Mouse (Mus musculus) kidney, embryonic 15.5 days (tissue): ENCODE results near the gene Hacl1. TPM values are rescaled to one million over a fixed set of nuclear protein-coding genes. Genes with fewer than 3 reads are reported as not detected.
"Not testable (repeated sequence)": the region's sequence is repeated elsewhere in the genome, so short reads cannot be mapped to it uniquely, and the experiment has no call there.

Experiments used
- ATAC-seq: fragments of 200-750 bp; cut with Nextera tagmentation; replicated peaks from 2 replicates; pipeline ENCODE4 v1.8.0; 2017; ENCODE audit warnings: moderate TSS enrichment; ENCODE audit not compliant: low FRiP score
- H3K27ac ChIP-seq: fragments of 300-500 bp; sonication (generic); 2 replicates; pipeline ENCODE4 v1.5.1; 2015; ENCODE audit warnings: mild to moderate bottlenecking, inconsistent platforms
- H3K27me3 ChIP-seq: fragments of 300-500 bp; sonication (generic); 2 replicates; pipeline ENCODE4 v1.6.1; 2015; ENCODE audit warnings: inconsistent platforms
- H3K36me3 ChIP-seq: fragments of 300-500 bp; sonication (generic); 2 replicates; pipeline ENCODE4 v1.6.1; 2015; ENCODE audit warnings: inconsistent platforms
- H3K4me1 ChIP-seq: fragments of 300-500 bp; sonication (generic); 2 replicates; pipeline ENCODE4 v1.6.1; 2015; ENCODE audit warnings: inconsistent platforms
- H3K4me2 ChIP-seq: fragments of 300-500 bp; sonication (generic); 2 replicates; pipeline ENCODE4 v1.6.1; 2015; ENCODE audit warnings: moderate library complexity, mild to moderate bottlenecking, inconsistent platforms
- H3K4me3 ChIP-seq: fragments of 300-500 bp; sonication (generic); replicated peaks from 2 replicates; pipeline ENCODE4 v1.5.1; 2015; ENCODE audit warnings: mild to moderate bottlenecking, inconsistent platforms
- H3K9ac ChIP-seq: fragments of 300-500 bp; sonication (generic); 2 replicates; pipeline ENCODE4 v1.6.1; 2015; ENCODE audit warnings: mild to moderate bottlenecking, inconsistent platforms
- H3K9me3 ChIP-seq: fragments of 300-500 bp; sonication (generic); replicated peaks from 2 replicates; pipeline ENCODE4 v1.6.1; 2016; ENCODE audit warnings: inconsistent platforms
- WGBS: fragments of 180-500 bp; shearing (Covaris S2); methylation state at CpG from one replicate; pipeline ENCODE4 v1.1.7; 2015; ENCODE audit warnings: mixed read lengths; 5-methylcytosine and 5-hydroxymethylcytosine counted together
- polyA plus RNA-seq: library from polyadenylated mRNA; unstranded; fragments of >200 nt; fragmentation: Nextera tagmentation; extraction: Ambion mirVana; gene quantifications from 2 replicates; pipeline ENCODE4 v1.2.1, GENCODE M21; 2015

Gene Hacl1
- polyA plus RNA-seq, 1 experiment from 2014 or later = 20.3 TPM

GRCm38 (mm10) chr14:31611986-31612385 lies 29.1 kb downstream of the Hacl1 start:
- Histone ChIP-seq H3K4me1 (peaks cover 2% of the 10 kb centered on the region; the same call in 1 of the 2 replicates), H3K4me2 (no peak overlapping the region), H3K27ac (no peak overlapping the region), H3K36me3 (0 out of 2 replicates have a peak, but pooled peaks cover 3% of the 10 kb centered on the region), H3K9me3 (no peaks in the 10 kb centered on the region), H3K4me3 (no peak overlapping the region), H3K27me3 (no peaks in the 10 kb centered on the region), H3K9ac (no peak overlapping the region)
- no peak for ATAC-seq
- 63% methylated on average over 4 of the region's 4 CpGs for WGBS

DNA sequence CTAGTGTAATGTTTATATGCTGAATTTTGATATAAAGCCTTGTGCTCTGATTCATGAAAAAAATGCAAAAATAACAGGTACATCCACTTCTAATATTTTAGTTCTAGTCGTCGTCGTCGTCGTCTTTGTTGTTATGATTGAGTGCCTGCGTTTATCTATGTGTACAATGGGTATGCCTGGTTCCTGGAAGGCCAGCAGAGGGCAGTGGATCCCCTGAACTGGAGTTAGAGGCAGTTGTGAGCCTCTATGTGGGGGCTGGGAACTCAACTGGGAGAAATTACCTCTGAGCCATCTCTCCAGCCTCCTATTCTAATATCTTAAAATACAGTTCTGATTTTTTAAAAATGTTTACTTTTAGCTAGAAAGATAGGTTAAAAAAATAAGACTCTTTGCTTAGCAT lies 35.6 kb downstream of the Hacl1 start:
- Histone ChIP-seq H3K9ac (no peak overlapping the region), H3K27me3 (no peaks in the 10 kb centered on the region), H3K36me3 (no peaks in the 10 kb centered on the region), H3K4me1 (no peaks in the 10 kb centered on the region), H3K27ac (no peak overlapping the region), H3K9me3 (no peaks in the 10 kb centered on the region), H3K4me3 (no peak overlapping the region), H3K4me2 (no peak overlapping the region)
- ATAC-seq = no peak
- 62% methylated on average over 6 of the region's 6 CpGs for WGBS

- Histone ChIP-seq H3K4me1 (no peaks in the 10 kb centered on the region), H3K9me3 (no peaks in the 10 kb centered on the region), H3K4me3 (no peak overlapping the region), H3K4me2 (no peak overlapping the region), H3K36me3 (no peaks in the 10 kb centered on the region), H3K9ac (no peak overlapping the region), H3K27ac (no peak overlapping the region), H3K27me3 (no peaks in the 10 kb centered on the region)
- no peak for ATAC-seq
- 69% methylated on average over 5 of the region's 5 CpGs for WGBS
These were observed 36.2 kb downstream of the Hacl1 start for GRCm38 (mm10) chr14:31604916-31605315.

- not testable (repeated sequence) for ATAC-seq, H3K36me3 ChIP-seq, H3K27me3 ChIP-seq, H3K9me3 ChIP-seq, H3K27ac ChIP-seq, H3K4me2 ChIP-seq, H3K4me1 ChIP-seq, H3K9ac ChIP-seq, H3K4me3 ChIP-seq
- 86% methylated on average over 6 of the region's 6 CpGs for WGBS
These were observed 38.5 kb downstream of the Hacl1 start for GRCm38 (mm10) chr14:31602616-31602979.

DNA sequence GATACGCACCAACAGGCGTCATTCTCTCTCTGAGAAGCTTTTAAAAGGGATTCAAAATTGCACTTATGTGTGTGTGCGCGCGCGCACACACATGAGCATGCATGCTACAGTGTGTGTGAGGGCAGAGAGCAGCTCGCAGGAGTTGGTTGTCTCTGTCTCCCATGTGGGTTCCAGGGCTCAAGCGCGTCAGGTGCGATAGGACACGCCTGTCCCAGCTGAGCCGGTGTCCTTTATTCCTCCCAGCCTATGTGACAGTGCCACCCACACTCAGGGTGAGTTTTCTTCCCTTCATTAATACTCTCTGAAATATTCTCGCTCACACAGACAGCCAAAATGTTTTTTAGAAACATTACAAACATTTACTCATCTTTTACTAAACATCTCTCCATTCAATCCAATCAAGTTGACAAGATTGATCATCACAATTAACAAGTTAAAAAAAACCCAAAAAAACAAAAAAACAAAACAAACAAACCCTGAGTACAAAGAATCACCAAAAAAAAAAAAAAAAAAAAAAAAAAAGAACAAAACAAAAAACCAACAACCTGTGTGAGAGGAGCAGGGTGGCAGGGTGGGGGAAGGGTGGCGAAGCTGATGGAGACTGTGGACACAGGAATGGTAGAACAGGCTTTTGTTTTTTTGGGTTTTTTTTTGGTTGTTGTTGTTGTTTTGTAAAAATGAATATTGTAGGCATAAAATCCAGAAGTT lies 39.0 kb downstream of the Hacl1 start:
- no peak overlapping the region for H3K4me3 ChIP-seq
- no peak overlapping the region for H3K9ac ChIP-seq
- no peaks in the 10 kb centered on the region for H3K9me3 ChIP-seq
- H3K27ac ChIP-seq = no peak overlapping the region
- H3K4me2 ChIP-seq = no peak overlapping the region
- no peak for ATAC-seq
- WGBS = 94% methylated on average over 14 of the region's 14 CpGs
- no peaks in the 10 kb centered on the region for H3K27me3 ChIP-seq
- H3K4me1 ChIP-seq = no peaks in the 10 kb centered on the region
- no peaks in the 10 kb centered on the region for H3K36me3 ChIP-seq

GRCm38 (mm10) chr14:31597446-31597845 lies 43.6 kb downstream of the Hacl1 start:
- Histone ChIP-seq H3K4me3 (no peak overlapping the region), H3K4me1 (no peaks in the 10 kb centered on the region), H3K9me3 (no peaks in the 10 kb centered on the region), H3K36me3 (no peaks in the 10 kb centered on the region), H3K27me3 (no peaks in the 10 kb centered on the region), H3K27ac (no peak overlapping the region), H3K9ac (no peak overlapping the region), H3K4me2 (no peak overlapping the region)
- WGBS = 86% methylated on average over 4 of the region's 4 CpGs
- no peak for ATAC-seq

- H3K27me3 ChIP-seq = no peaks in the 10 kb centered on the region
These were observed 44.7 kb downstream of the Hacl1 start for GRCm38 (mm10) chr14:31596408-31596807.

GRCm38 (mm10) chr14:31594693-31595092 lies 46.4 kb downstream of the Hacl1 start:
- no peak overlapping the region for H3K4me3 ChIP-seq
- WGBS = 68% methylated on average over 3 of the region's 3 CpGs
- H3K27me3 ChIP-seq = no peaks in the 10 kb centered on the region
- no peak for ATAC-seq
- no peaks in the 10 kb centered on the region for H3K36me3 ChIP-seq
- no peak overlapping the region for H3K9ac ChIP-seq
- no peak overlapping the region for H3K27ac ChIP-seq
- H3K4me2 ChIP-seq = no peak overlapping the region
- H3K4me1 ChIP-seq = no peaks in the 10 kb centered on the region
- no peaks in the 10 kb centered on the region for H3K9me3 ChIP-seq

More at GRCm38 (mm10) chr14:31596408-31596807, 44.7 kb downstream of the Hacl1 start:
- H3K4me2 ChIP-seq = no peak overlapping the region
- 73% methylated on average over 7 of the region's 7 CpGs for WGBS
- no peak for ATAC-seq
- H3K4me3 ChIP-seq = no peak overlapping the region
- H3K27ac ChIP-seq = no peak overlapping the region
- no peaks in the 10 kb centered on the region for H3K4me1 ChIP-seq
- H3K9ac ChIP-seq = no peak overlapping the region
- no peaks in the 10 kb centered on the region for H3K9me3 ChIP-seq
- no peaks in the 10 kb centered on the region for H3K36me3 ChIP-seq

- Histone ChIP-seq H3K27ac (no peak overlapping the region), H3K27me3 (no peaks in the 10 kb centered on the region), H3K9me3 (no peaks in the 10 kb centered on the region), H3K9ac (no peak overlapping the region), H3K36me3 (no peaks in the 10 kb centered on the region), H3K4me2 (no peak overlapping the region), H3K4me3 (no peak overlapping the region), H3K4me1 (no peaks in the 10 kb centered on the region)
- no peak for ATAC-seq
- WGBS = 87% methylated on average over 2 of the region's 2 CpGs
These were observed 48.0 kb downstream of the Hacl1 start for GRCm38 (mm10) chr14:31593036-31593435.

DNA sequence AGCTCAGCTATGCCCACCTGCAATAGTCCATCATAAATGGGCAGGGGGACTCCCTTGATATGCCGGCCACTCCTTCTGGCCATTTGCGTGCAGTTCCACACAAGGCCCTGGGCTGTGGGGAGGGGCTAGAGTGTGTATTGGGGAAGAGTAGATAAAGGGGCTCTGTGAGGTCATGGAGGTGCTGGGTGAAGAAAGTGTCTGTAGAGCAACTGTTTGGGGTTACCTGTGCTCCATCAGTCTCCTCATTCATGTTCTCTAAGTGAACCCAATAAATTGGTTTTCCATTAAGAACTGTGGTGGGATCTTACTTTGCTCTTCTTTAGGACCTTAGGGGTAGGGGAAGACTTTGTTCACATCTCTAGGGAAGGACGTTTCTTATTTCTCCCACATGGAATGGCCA lies 49.8 kb downstream of the Hacl1 start, which contains the start of gene Colq:
Colq (minus strand) TSS at position 101 of the 400 bp plus-strand sequence.
- no peak for ATAC-seq
- H3K27ac ChIP-seq = no peak within 1 kb of the TSS
- no peak within 1 kb of the TSS for H3K4me3 ChIP-seq
- no peak within 1 kb of the TSS for H3K4me2 ChIP-seq
- H3K4me1 ChIP-seq = no peaks in the 10 kb centered on the region
- H3K9ac ChIP-seq = no peak within 1 kb of the TSS
- H3K36me3 ChIP-seq = no peaks in the 10 kb centered on the region
- H3K27me3 ChIP-seq = no peaks in the 10 kb centered on the region
- no peaks in the 10 kb centered on the region for H3K9me3 ChIP-seq
- WGBS = 84% methylated on average over 3 of the region's 3 CpGs

GRCm38 (mm10) chr14:31586451-31586850 lies 54.6 kb downstream of the Hacl1 start:
- Histone ChIP-seq H3K27me3 (no peaks in the 10 kb centered on the region), H3K27ac (no peak overlapping the region), H3K9ac (no peak overlapping the region), H3K4me3 (no peak overlapping the region), H3K4me2 (no peak overlapping the region), H3K4me1 (no peaks in the 10 kb centered on the region), H3K9me3 (no peaks in the 10 kb centered on the region), H3K36me3 (no peaks in the 10 kb centered on the region)
- no peak for ATAC-seq
- WGBS = 87% methylated on average over 8 of the region's 8 CpGs

DNA sequence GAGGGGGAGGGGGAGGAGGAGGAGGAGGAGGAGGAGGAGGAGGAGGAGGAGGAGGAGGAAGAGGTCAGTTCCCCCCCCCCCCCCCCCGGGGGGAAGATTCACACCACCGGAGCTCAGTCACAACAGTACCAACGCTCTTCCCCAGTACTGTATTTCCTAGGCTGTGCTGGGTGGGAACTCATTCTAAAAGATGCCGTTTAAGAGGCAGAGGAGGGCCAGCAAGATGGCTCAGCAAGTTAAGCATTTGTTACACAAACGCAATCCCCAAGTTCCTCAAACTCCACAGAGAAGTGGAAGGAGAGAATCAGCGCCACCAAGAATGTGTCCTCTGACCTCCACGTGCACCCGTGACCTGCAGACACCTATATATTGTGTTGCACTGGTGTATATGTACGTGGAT lies 58.0 kb downstream of the Hacl1 start:
- no peak overlapping the region for H3K4me3 ChIP-seq
- no peak overlapping the region for H3K9ac ChIP-seq
- no peak overlapping the region for H3K4me2 ChIP-seq
- H3K27ac ChIP-seq = no peak overlapping the region
- H3K4me1 ChIP-seq = no peaks in the 10 kb centered on the region
- ATAC-seq = no peak
- 82% methylated on average over 9 of the region's 9 CpGs for WGBS
- no peaks in the 10 kb centered on the region for H3K9me3 ChIP-seq
- H3K36me3 ChIP-seq = no peaks in the 10 kb centered on the region
- no peaks in the 10 kb centered on the region for H3K27me3 ChIP-seq
